Mouse (Mus musculus) bone marrow, adult 2 months (tissue): ENCODE data around the gene Slc5a5.

Source experiments
- CTCF ChIP-seq: fragments of 200-500 bp; IDR thresholded peaks from 2 replicates; pipeline ENCODE4 v1.5.1; 2011; ENCODE audit warnings: low read length, control low read depth; ENCODE audit not compliant: control insufficient read depth, insufficient read depth
- POLR2A ChIP-seq: fragments of 200-500 bp; IDR thresholded peaks from 2 replicates; pipeline ENCODE4 v1.6.1; 2011; ENCODE audit warnings: low read depth, mild to moderate bottlenecking, control low read depth, low read length, borderline replicate concordance; ENCODE audit not compliant: control insufficient read depth

GRCm38 (mm10) chr8:70863956-70864711, 28.4 kb downstream of the Slc5a5 start:
- no peak for TF ChIP-seq CTCF
- no peak for TF ChIP-seq POLR2A
